Mouse (Mus musculus) stomach, postnatal 0 days (tissue): Measurements from ENCODE around the gene Smarca2.

ENCODE experiments used
- CTCF ChIP-seq: IDR thresholded peaks from 2 replicates; pipeline ENCODE4 v1.5.1; 2016; ENCODE audit warnings: antibody characterized with exemption, low read depth, mild to moderate bottlenecking, moderate library complexity
- EP300 ChIP-seq: optimal IDR thresholded peaks from 2 replicates; pipeline ENCODE3; 2016; ENCODE audit warnings: antibody characterized with exemption

DNA sequence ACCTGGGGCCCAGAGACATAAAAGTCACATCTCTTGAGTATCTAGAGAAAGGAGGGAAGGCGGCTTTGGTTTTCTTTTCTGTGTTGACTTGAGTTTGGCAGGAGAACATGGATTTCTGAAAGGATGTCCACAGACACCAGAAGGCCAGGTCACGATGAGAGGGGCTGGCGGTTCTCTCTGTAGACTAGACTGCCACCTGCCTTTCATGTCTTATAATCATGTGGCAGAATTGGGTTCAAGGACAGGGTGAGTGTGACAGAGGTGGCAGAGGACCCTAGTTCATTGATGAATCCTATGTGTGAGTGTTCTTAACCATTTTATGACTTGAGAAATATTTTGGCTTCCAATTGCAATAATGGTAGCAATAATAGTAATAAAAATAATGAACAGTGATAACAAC lies 56.3 kb downstream of the Smarca2 start:
- TF ChIP-seq CTCF (no peak), EP300 (no peak)
